Mouse (Mus musculus) intestine, embryonic 14.5 days (tissue): ENCODE results near the gene Elof1. TPM values are rescaled to one million over a fixed set of nuclear protein-coding genes. Genes with fewer than 3 reads are reported as not detected.

Source experiments
- ATAC-seq: fragments of 200-750 bp; cut with Nextera tagmentation; replicated peaks from 2 replicates; pipeline ENCODE4 v1.8.0; 2017; ENCODE audit warnings: low read depth, moderate number of reproducible peaks, moderate TSS enrichment, moderate library complexity; ENCODE audit not compliant: low FRiP score, low TSS enrichment
- DNase-seq: peaks from one replicate; pipeline ENCODE4 v3.0.0-alpha.2; 2018; ENCODE audit warnings: low spot score
- H3K27ac ChIP-seq: fragments of 300-500 bp; sonication (generic); 2 replicates; pipeline ENCODE4 v1.5.1; 2014; ENCODE audit warnings: low read depth, mild to moderate bottlenecking, control low read depth
- H3K27me3 ChIP-seq: fragments of 300-500 bp; sonication (generic); replicated peaks from 2 replicates; pipeline ENCODE4 v1.6.1; 2014; ENCODE audit warnings: low read length, control low read depth; ENCODE audit not compliant: control insufficient read depth, insufficient read depth
- H3K36me3 ChIP-seq: fragments of 300-500 bp; sonication (generic); 2 replicates; pipeline ENCODE4 v1.6.1; 2014; ENCODE audit warnings: low read length, control low read depth; ENCODE audit not compliant: control insufficient read depth, insufficient read depth
- H3K4me1 ChIP-seq: fragments of 300-500 bp; sonication (generic); replicated peaks from 2 replicates; pipeline ENCODE4 v1.6.1; 2014; ENCODE audit warnings: low read length, control low read depth, mixed read lengths; ENCODE audit not compliant: control insufficient read depth, insufficient read depth
- H3K4me2 ChIP-seq: fragments of 300-500 bp; sonication (generic); 2 replicates; pipeline ENCODE4 v1.6.1; 2014; ENCODE audit warnings: low read length
- H3K4me3 ChIP-seq: fragments of 300-500 bp; sonication (generic); 2 replicates; pipeline ENCODE4 v1.5.1; 2014; ENCODE audit warnings: low read depth, low read length, control low read depth, mixed read lengths
- H3K9ac ChIP-seq: fragments of 300-500 bp; sonication (generic); 2 replicates; pipeline ENCODE4 v1.6.1; 2014; ENCODE audit warnings: mild to moderate bottlenecking, low read length
- H3K9me3 ChIP-seq: fragments of 300-500 bp; sonication (generic); 2 replicates; pipeline ENCODE4 v1.6.1; 2016; ENCODE audit warnings: low read length, control low read depth; ENCODE audit not compliant: control insufficient read depth
- whole genome bisulfite sequencing: fragments of 180-500 bp; shearing (Covaris S2); extraction: QIAGEN DNeasy Blood & Tissue Kit; methylation state at CpG from one replicate; pipeline ENCODE4 v1.1.7; 2014; 5-methylcytosine and 5-hydroxymethylcytosine counted together
- polyA plus RNA-seq: library from polyadenylated mRNA; unstranded; fragments of >200 nt; fragmentation: Nextera tagmentation; extraction: Ambion mirVana; gene quantifications from 2 replicates; pipeline ENCODE4 v1.2.1, GENCODE M21; 2014

Elof1 gene
- polyA plus RNA-seq, 1 experiment from 2014 or later, result 190 TPM

GRCm38 (mm10) chr9:22143108-22144037, 26.4 kb upstream of the Elof1 start:
- DNase-seq, result peak; percentile 95
- 53% methylated on average over 17 of the region's 17 CpGs for WGBS
- no peaks in the 10 kb centered on the region for H3K27me3 ChIP-seq

GRCm38 (mm10) chr9:22139746-22140145, 22.8 kb upstream of the Elof1 start:
- H3K4me2 ChIP-seq, result no peak overlapping the region
- H3K4me3 ChIP-seq, result no peak overlapping the region
- WGBS, result 87% methylated on average over 5 of the region's 5 CpGs
- no peak overlapping the region for H3K27ac ChIP-seq
- DNase-seq (no peak), ATAC-seq (no peak)
- no peaks in the 10 kb centered on the region for H3K36me3 ChIP-seq
- no peaks in the 10 kb centered on the region for H3K27me3 ChIP-seq
- no peak overlapping the region for H3K9ac ChIP-seq
- H3K4me1 ChIP-seq, result no peaks in the 10 kb centered on the region
- H3K9me3 ChIP-seq, result no peaks in the 10 kb centered on the region

More at GRCm38 (mm10) chr9:22143108-22144037, 26.4 kb upstream of the Elof1 start:
- H3K36me3 ChIP-seq, result no peaks in the 10 kb centered on the region
- no peak overlapping the region for H3K27ac ChIP-seq
- no peak overlapping the region for H3K4me3 ChIP-seq
- no peaks in the 10 kb centered on the region for H3K4me1 ChIP-seq
- 0 out of 2 replicates have a peak, but pooled peaks have one; percentile 36 for ATAC-seq
- no peak overlapping the region for H3K9ac ChIP-seq
- H3K9me3 ChIP-seq, result 0 out of 2 replicates have a peak, but pooled peaks cover 4% of the 10 kb centered on the region
- no peak overlapping the region for H3K4me2 ChIP-seq

- 31% methylated on average over 2 of the region's 2 CpGs for WGBS
- Histone ChIP-seq H3K9ac (no peak overlapping the region), H3K4me3 (no peak overlapping the region), H3K36me3 (no peaks in the 10 kb centered on the region), H3K27me3 (no peaks in the 10 kb centered on the region), H3K9me3 (no peaks in the 10 kb centered on the region), H3K27ac (no peak overlapping the region), H3K4me2 (no peak overlapping the region), H3K4me1 (no peaks in the 10 kb centered on the region)
- DNase-seq, result no peak
- ATAC-seq, result no peak
Measured at GRCm38 (mm10) chr9:22138480-22138879, 21.5 kb upstream of the Elof1 start.

- no peak overlapping the region for H3K9ac ChIP-seq
- H3K36me3 ChIP-seq, result no peaks in the 10 kb centered on the region
- H3K9me3 ChIP-seq, result no peaks in the 10 kb centered on the region
- no peaks in the 10 kb centered on the region; the same call in 1 of the 2 replicates for H3K4me1 ChIP-seq
- ATAC-seq (peak; percentile 63), DNase-seq (no peak)
- H3K4me2 ChIP-seq, result no peak overlapping the region
- 16% methylated on average over 23 of the region's 23 CpGs for WGBS
- H3K4me3 ChIP-seq, result no peak overlapping the region
- H3K27ac ChIP-seq, result no peak overlapping the region
- H3K27me3 ChIP-seq, result no peaks in the 10 kb centered on the region
Measured at GRCm38 (mm10) chr9:22136765-22137547, 20.0 kb upstream of the Elof1 start.

GRCm38 (mm10) chr9:22135644-22136390, 18.8 kb upstream of the Elof1 start, which contains the start of gene Acp5:
Acp5 (minus strand) TSS chr9:22135711.
- Histone ChIP-seq H3K27me3 (no peaks in the 10 kb centered on the region), H3K9ac (no peak within 1 kb of the TSS), H3K9me3 (no peaks in the 10 kb centered on the region), H3K4me3 (no peak within 1 kb of the TSS), H3K4me1 (peaks cover 7% of the 10 kb centered on the region; the same call in 1 of the 2 replicates), H3K36me3 (no peaks in the 10 kb centered on the region), H3K4me2 (no peak within 1 kb of the TSS), H3K27ac (no peak within 1 kb of the TSS)
- WGBS, result 68% methylated on average over 7 of the region's 7 CpGs
- DNase-seq, result no peak
- no peak for ATAC-seq

- Histone ChIP-seq H3K4me3 (no peak overlapping the region), H3K9me3 (no peaks in the 10 kb centered on the region), H3K27me3 (no peaks in the 10 kb centered on the region), H3K4me2 (no peak overlapping the region), H3K27ac (no peak overlapping the region), H3K36me3 (no peaks in the 10 kb centered on the region), H3K9ac (no peak overlapping the region), H3K4me1 (peaks cover 7% of the 10 kb centered on the region; the same call in 1 of the 2 replicates)
- no peak for DNase-seq
- no peak for ATAC-seq
- WGBS, result 83% methylated on average over 9 of the region's 9 CpGs
Measured at GRCm38 (mm10) chr9:22134988-22135643, 18.1 kb upstream of the Elof1 start.

GRCm38 (mm10) chr9:22134246-22134890, 17.4 kb upstream of the Elof1 start:
- ATAC-seq, result no peak
- no peak overlapping the region for H3K9ac ChIP-seq
- H3K36me3 ChIP-seq, result no peaks in the 10 kb centered on the region
- 69% methylated on average over 7 of the region's 7 CpGs for WGBS
- no peaks in the 10 kb centered on the region for H3K27me3 ChIP-seq
- H3K4me2 ChIP-seq, result no peak overlapping the region
- no peak overlapping the region for H3K4me3 ChIP-seq
- no peak for DNase-seq
- H3K9me3 ChIP-seq, result no peaks in the 10 kb centered on the region
- H3K4me1 ChIP-seq, result peaks cover 7% of the 10 kb centered on the region; the same call in 1 of the 2 replicates
- no peak overlapping the region for H3K27ac ChIP-seq
